Mouse (Mus musculus) layer of hippocampus, adult 6 months (tissue): ENCODE data around the gene Reep1. TPM values are rescaled to one million over a fixed set of nuclear protein-coding genes. Genes with fewer than 3 reads are reported as not detected.

ENCODE experiments used
- long read RNA-seq, 2 experiments: library from polyadenylated mRNA; unstranded; transcript quantifications; one replicate each; pipeline ENCODE4 v2.0.0; 2019 to 2020
- polyA plus RNA-seq: library from polyadenylated mRNA; unstranded; fragments of <200 nt; fragmentation: Nextera tagmentation; gene quantifications from 2 replicates; pipeline ENCODE4 v1.2.3, GENCODE M21; 2021

The Reep1 gene
- polyA plus RNA-seq: 35.1 and 36.1 TPM in 2 replicates
- long read RNA-seq, experiment 1, transcript Reep1-201 (7 exons, 3,924 nt): major isoform, 70 of 102 reads
- long read RNA-seq, experiment 1, partial matches to known transcripts: 29 of 102 reads
- long read RNA-seq, experiment 1, other reads (novel, unspliced or antisense): 3 of 102 reads
- long read RNA-seq, experiment 2, transcript Reep1-201 (7 exons, 3,924 nt): major isoform, 512 of 580 reads
- long read RNA-seq, experiment 2, partial matches to known transcripts: 36 of 580 reads
- long read RNA-seq, experiment 2, other reads (novel, unspliced or antisense): 32 of 580 reads

GRCm38 (mm10) chr6:71707511-71708501 lies at the start of gene Reep1:
TSS of gene Reep1 (plus strand) at chr6:71707561.

GRCm38 (mm10) chr6:71826869-71827268 lies 119.5 kb downstream of the Reep1 start, which contains the start of gene Mrpl35:
TSS of gene Mrpl35 (minus strand) at chr6:71826969.

GRCm38 (mm10) chr6:71830690-71831580 lies 123.6 kb downstream of the Reep1 start, which contains the start of gene Immt:
TSS of gene Immt (plus strand) at chr6:71831331.

Other genes with a start within 250 kb of the Reep1 start
- gene Rnf103, start 213.7 kb upstream of the Reep1 start, polyA plus RNA-seq: 6.4 and 7.3 TPM in 2 replicates
- gene Chmp3, start 163.8 kb upstream of the Reep1 start, polyA plus RNA-seq: 93.0 and 102 TPM in 2 replicates
- gene Kdm3a, start 74.6 kb upstream of the Reep1 start, polyA plus RNA-seq: 3.4 and 4.3 TPM in 2 replicates
- gene Mrpl35, start 119.4 kb downstream of the Reep1 start, polyA plus RNA-seq: 42.4 and 49.5 TPM in 2 replicates
- gene Immt, start 123.8 kb downstream of the Reep1 start, polyA plus RNA-seq: 97.3 and 107 TPM in 2 replicates
- gene Ptcd3, start 201.2 kb downstream of the Reep1 start, polyA plus RNA-seq: 25.7 and 26.0 TPM in 2 replicates
- 6.6 and 6.8 TPM in 2 replicates for gene Polr1a, start 201.5 kb downstream of the Reep1 start, polyA plus RNA-seq